Mouse (Mus musculus): ENCODE results near the gene Hba-a1. TPM values are rescaled to one million over a fixed set of nuclear protein-coding genes. Genes with fewer than 3 reads are reported as not detected.

Gene Hba-a1
- polyA plus RNA-seq, 1 experiment from 2014 or later, result 405 TPM

DNA sequence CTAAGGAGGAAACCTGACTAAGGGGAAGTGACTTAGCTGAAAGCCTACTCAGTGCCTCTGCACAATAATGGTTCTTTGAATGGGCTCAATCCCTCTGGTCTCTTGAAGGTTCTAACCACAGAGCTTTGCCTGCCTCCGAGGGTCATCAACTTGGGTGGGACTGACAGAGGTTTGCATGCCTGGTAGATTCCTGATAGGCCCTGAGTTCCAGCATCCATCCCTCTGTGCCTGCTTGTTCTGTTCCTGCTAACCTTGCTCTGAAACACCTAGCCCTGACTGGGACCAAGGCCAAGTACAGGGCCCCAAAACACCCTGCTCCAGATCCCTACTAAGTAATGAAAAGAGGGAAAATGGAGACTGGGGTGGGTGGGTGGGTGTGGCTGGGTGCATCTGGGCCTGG, 20.1 kb downstream of the Hba-a1 start:
- Histone ChIP-seq H3K4me1 (replicated peaks; ENCODE audit: control insufficient read depth, insufficient read depth, low read length) (no peaks in the 10 kb centered on the region), H3K4me3 (ENCODE audit: low read depth, low read length) (no peak overlapping the region), H3K9ac (ENCODE audit: low read depth, low read length) (no peak overlapping the region), H3K36me3 (ENCODE audit: control insufficient read depth, insufficient read depth) (no peaks in the 10 kb centered on the region), H3K9me3 (ENCODE audit: control insufficient read depth) (no peaks in the 10 kb centered on the region), H3K27ac (ENCODE audit: low read depth, low read length) (no peak overlapping the region), H3K4me2 (replicated peaks; ENCODE audit: low read depth) (no peak overlapping the region), H3K27me3 (replicated peaks; ENCODE audit: control insufficient read depth, insufficient read depth, low read length) (0 out of 2 replicates have a peak, but pooled peaks cover 5% of the 10 kb centered on the region)
- ATAC-seq, result no peak
- no peak for TF ChIP-seq CTCF (IDR thresholded peaks at IDR 0.05; ENCODE audit: low read depth)
- 90% methylated on average over 1 of the region's 1 CpGs for WGBS

DNA sequence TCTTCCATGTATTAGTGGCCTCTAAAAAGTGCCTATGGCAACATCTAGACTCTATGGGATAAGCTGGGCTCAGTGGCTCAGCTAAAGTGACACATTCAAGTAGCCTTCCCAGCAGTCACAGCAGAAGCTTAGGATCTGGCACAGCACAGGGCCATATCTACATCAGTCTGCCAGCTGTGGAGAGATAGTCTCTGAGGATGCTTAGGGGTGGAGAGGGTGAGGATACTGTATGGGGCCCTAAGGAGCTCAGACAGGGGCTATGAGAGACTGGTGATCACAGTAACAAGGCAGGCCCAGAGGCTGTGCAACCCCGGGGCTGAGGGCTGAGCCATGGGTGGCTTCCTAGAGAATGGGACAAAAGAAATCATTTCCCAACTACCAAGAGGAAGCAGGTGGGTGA, 23.7 kb downstream of the Hba-a1 start:
- 79% methylated on average over 1 of the region's 1 CpGs for WGBS

DNA sequence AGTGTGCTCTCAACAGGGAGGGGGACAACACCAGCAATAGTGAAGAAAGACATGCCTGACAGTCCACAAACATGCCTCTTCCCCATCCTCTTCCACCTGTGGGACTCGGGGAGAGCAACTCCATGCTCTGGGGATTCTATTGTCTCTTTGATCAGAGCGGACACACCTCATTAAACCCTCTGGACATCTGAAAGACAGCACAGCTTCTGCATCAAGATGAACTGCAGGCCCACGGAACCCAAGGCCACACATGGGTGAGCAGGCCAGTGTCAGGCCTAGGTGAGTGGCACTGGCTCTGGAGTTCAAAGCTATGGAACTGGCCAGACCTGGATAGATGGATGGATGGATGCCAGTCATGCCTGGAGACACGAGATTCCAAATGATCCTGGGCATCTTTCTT, 26.1 kb downstream of the Hba-a1 start:
- no peak overlapping the region for H3K9ac ChIP-seq (ENCODE audit: low read depth, low read length)
- no peak for ATAC-seq
- H3K4me1 ChIP-seq (replicated peaks; ENCODE audit: control insufficient read depth, insufficient read depth, low read length), result no peaks in the 10 kb centered on the region
- H3K36me3 ChIP-seq (ENCODE audit: control insufficient read depth, insufficient read depth), result no peaks in the 10 kb centered on the region
- H3K4me2 ChIP-seq (replicated peaks; ENCODE audit: low read depth), result no peak overlapping the region
- 66% methylated on average over 4 of the region's 4 CpGs for WGBS
- no peak overlapping the region for H3K4me3 ChIP-seq (ENCODE audit: low read depth, low read length)
- no peak for TF ChIP-seq CTCF (IDR thresholded peaks at IDR 0.05; ENCODE audit: low read depth)
- no peak overlapping the region for H3K27ac ChIP-seq (ENCODE audit: low read depth, low read length)
- H3K27me3 ChIP-seq (replicated peaks; ENCODE audit: control insufficient read depth, insufficient read depth, low read length), result no peaks in the 10 kb centered on the region
- no peaks in the 10 kb centered on the region for H3K9me3 ChIP-seq (ENCODE audit: control insufficient read depth)

More for the DNA sequence above, 23.7 kb downstream of the Hba-a1 start:
- H3K9ac ChIP-seq (ENCODE audit: low read depth, low read length), result no peak overlapping the region
- H3K4me3 ChIP-seq (ENCODE audit: low read depth, low read length), result no peak overlapping the region
- H3K36me3 ChIP-seq (ENCODE audit: control insufficient read depth, insufficient read depth), result no peaks in the 10 kb centered on the region
- H3K9me3 ChIP-seq (ENCODE audit: control insufficient read depth), result no peaks in the 10 kb centered on the region
- no peaks in the 10 kb centered on the region for H3K4me1 ChIP-seq (replicated peaks; ENCODE audit: control insufficient read depth, insufficient read depth, low read length)
- H3K4me2 ChIP-seq (replicated peaks; ENCODE audit: low read depth), result no peak overlapping the region
- no peak overlapping the region for H3K27ac ChIP-seq (ENCODE audit: low read depth, low read length)
- no peak for ATAC-seq
- TF ChIP-seq CTCF (IDR thresholded peaks at IDR 0.05; ENCODE audit: low read depth), result no peak
- H3K27me3 ChIP-seq (replicated peaks; ENCODE audit: control insufficient read depth, insufficient read depth, low read length), result no peaks in the 10 kb centered on the region

DNA sequence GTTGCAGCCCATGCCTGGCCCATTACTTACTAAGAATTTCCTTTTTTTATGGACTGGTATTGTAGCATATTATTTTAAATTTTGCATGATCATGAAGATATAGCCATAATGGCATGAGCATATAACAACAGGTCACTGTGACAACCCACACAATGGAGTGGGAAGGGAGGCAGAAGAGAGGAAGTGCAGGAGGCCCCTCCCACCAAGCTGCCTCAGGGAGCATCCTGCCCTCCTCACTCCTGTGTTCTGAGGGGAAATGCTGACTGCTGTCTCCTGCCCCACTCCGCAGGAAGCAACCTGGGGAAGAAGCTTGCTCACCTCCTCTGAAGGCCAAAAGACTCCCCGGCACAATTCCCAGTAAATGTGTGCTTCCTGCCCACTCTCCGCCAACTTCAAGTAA, 26.6 kb downstream of the Hba-a1 start:
- no peak overlapping the region for H3K4me2 ChIP-seq (replicated peaks; ENCODE audit: low read depth)
- TF ChIP-seq CTCF (IDR thresholded peaks at IDR 0.05; ENCODE audit: low read depth), result no peak
- 72% methylated on average over 3 of the region's 3 CpGs for WGBS
- H3K4me1 ChIP-seq (replicated peaks; ENCODE audit: control insufficient read depth, insufficient read depth, low read length), result no peaks in the 10 kb centered on the region
- no peak for ATAC-seq
- no peak overlapping the region for H3K4me3 ChIP-seq (ENCODE audit: low read depth, low read length)
- H3K27ac ChIP-seq (ENCODE audit: low read depth, low read length), result no peak overlapping the region
- no peaks in the 10 kb centered on the region for H3K36me3 ChIP-seq (ENCODE audit: control insufficient read depth, insufficient read depth)
- no peaks in the 10 kb centered on the region for H3K9me3 ChIP-seq (ENCODE audit: control insufficient read depth)
- H3K9ac ChIP-seq (ENCODE audit: low read depth, low read length), result no peak overlapping the region
- H3K27me3 ChIP-seq (replicated peaks; ENCODE audit: control insufficient read depth, insufficient read depth, low read length), result no peaks in the 10 kb centered on the region

DNA sequence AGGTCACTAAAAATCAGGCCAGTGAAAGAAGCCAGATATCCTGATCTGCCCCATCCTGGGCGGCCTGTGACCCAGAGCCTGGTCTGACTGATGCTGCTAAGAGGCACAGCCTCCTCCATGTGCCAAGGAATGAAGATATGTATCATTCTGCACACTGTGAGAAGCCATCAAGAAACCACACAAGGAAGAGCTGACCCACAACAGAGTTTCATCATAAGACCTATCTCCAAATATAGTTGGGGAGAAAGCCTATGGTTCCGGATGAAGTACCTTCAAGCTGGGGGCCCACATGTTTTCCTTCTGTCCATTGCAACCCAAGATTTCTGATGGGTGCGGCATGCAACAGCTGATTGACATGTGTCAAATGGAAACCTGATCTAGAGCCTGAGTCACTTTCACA, 32.7 kb downstream of the Hba-a1 start:
- H3K4me2 ChIP-seq (replicated peaks; ENCODE audit: low read depth), result no peak overlapping the region
- no peaks in the 10 kb centered on the region for H3K4me1 ChIP-seq (replicated peaks; ENCODE audit: control insufficient read depth, insufficient read depth, low read length)
- no peak overlapping the region for H3K4me3 ChIP-seq (ENCODE audit: low read depth, low read length)
- 88% methylated on average over 3 of the region's 3 CpGs for WGBS
- no peak overlapping the region for H3K9ac ChIP-seq (ENCODE audit: low read depth, low read length)
- H3K36me3 ChIP-seq (ENCODE audit: control insufficient read depth, insufficient read depth), result no peaks in the 10 kb centered on the region
- no peaks in the 10 kb centered on the region for H3K9me3 ChIP-seq (ENCODE audit: control insufficient read depth)
- H3K27me3 ChIP-seq (replicated peaks; ENCODE audit: control insufficient read depth, insufficient read depth, low read length), result no peaks in the 10 kb centered on the region
- no peak for TF ChIP-seq CTCF (IDR thresholded peaks at IDR 0.05; ENCODE audit: low read depth)
- H3K27ac ChIP-seq (ENCODE audit: low read depth, low read length), result no peak overlapping the region
- ATAC-seq, result no peak

DNA sequence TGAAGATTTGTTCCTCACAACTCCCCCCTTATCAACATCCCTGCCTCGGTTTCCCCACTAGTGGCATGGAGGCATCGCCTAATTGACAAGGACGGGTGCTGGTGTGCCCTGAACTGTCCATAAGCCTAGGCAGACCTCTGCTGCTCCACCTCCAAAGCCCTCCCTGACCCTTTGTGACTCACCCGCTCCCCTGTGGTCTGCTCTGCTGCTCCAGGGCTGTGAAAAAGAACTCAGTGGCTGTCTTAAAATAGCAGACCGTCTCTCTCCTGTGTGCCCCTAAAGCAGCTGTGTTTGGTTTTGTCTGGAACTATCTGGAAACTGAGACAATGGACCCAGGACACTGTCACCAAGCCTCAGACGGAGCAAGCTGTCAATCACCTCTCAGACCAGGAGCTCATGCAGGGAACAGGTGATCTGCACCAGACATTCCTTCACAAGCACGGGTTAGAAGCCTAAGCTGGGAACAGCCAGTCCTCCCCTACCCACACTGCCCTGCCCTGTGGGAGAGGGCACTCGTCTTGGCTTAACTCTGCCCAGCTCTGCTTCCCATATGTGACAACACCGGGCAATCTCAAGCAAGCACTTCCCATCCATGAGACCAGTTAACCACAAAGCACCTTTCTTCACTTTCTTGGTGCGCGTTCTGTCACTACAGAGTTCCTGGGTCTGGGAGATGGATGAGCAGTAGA, 37.3 kb downstream of the Hba-a1 start:
- Histone ChIP-seq H3K4me3 (ENCODE audit: low read depth, low read length) (no peak overlapping the region), H3K4me1 (replicated peaks; ENCODE audit: control insufficient read depth, insufficient read depth, low read length) (no peaks in the 10 kb centered on the region), H3K9me3 (ENCODE audit: control insufficient read depth) (no peaks in the 10 kb centered on the region), H3K9ac (ENCODE audit: low read depth, low read length) (no peak overlapping the region), H3K27me3 (replicated peaks; ENCODE audit: control insufficient read depth, insufficient read depth, low read length) (no peaks in the 10 kb centered on the region), H3K4me2 (replicated peaks; ENCODE audit: low read depth) (no peak overlapping the region), H3K27ac (ENCODE audit: low read depth, low read length) (no peak overlapping the region), H3K36me3 (ENCODE audit: control insufficient read depth, insufficient read depth) (no peaks in the 10 kb centered on the region)
- no peak for TF ChIP-seq CTCF (IDR thresholded peaks at IDR 0.05; ENCODE audit: low read depth)
- ATAC-seq, result no peak
- 65% methylated on average over 11 of the region's 11 CpGs for WGBS

Data from intestine, postnatal 0 days (tissue).